Mouse (Mus musculus) midbrain, embryonic 11.5 days (tissue): ENCODE measurements around the gene Tex261. TPM values are rescaled to one million over a fixed set of nuclear protein-coding genes. Genes with fewer than 3 reads are reported as not detected.

Experiments used
- ATAC-seq: fragments of 200-750 bp; cut with Nextera tagmentation; 2 replicates; pipeline ENCODE4 v1.8.0; 2017; ENCODE audit warnings: moderate TSS enrichment, moderate library complexity; ENCODE audit not compliant: low FRiP score
- DNase-seq: peaks from one replicate; pipeline ENCODE4 v3.0.0; 2015; ENCODE audit warnings: low spot score; ENCODE audit errors: missing footprints
- H3K27ac ChIP-seq: fragments of 300-500 bp; sonication (generic); 2 replicates; pipeline ENCODE4 v1.5.1; 2014; ENCODE audit warnings: low read depth, low read length
- H3K27me3 ChIP-seq: fragments of 300-500 bp; sonication (generic); 2 replicates; pipeline ENCODE4 v1.6.1; 2014; ENCODE audit warnings: mild to moderate bottlenecking, low read length, moderate library complexity, mixed read lengths; ENCODE audit not compliant: control insufficient read depth, insufficient read depth
- H3K36me3 ChIP-seq: fragments of 300-500 bp; sonication (generic); 2 replicates; pipeline ENCODE4 v1.6.1; 2014; ENCODE audit warnings: mild to moderate bottlenecking, low read length, moderate library complexity, mixed read lengths; ENCODE audit not compliant: control insufficient read depth, insufficient read depth
- H3K4me1 ChIP-seq: fragments of 300-500 bp; sonication (generic); 2 replicates; pipeline ENCODE4 v1.6.1; 2014; ENCODE audit warnings: low read length; ENCODE audit not compliant: control insufficient read depth, insufficient read depth
- H3K4me2 ChIP-seq: fragments of 300-500 bp; sonication (generic); 2 replicates; pipeline ENCODE4 v1.6.1; 2014; ENCODE audit warnings: mild to moderate bottlenecking, moderate library complexity
- H3K4me3 ChIP-seq: fragments of 300-500 bp; sonication (generic); 2 replicates; pipeline ENCODE4 v1.5.1; 2014; ENCODE audit warnings: low read depth, low read length
- H3K9ac ChIP-seq: fragments of 300-500 bp; sonication (generic); 2 replicates; pipeline ENCODE4 v1.6.1; 2014; ENCODE audit warnings: low read length
- H3K9me3 ChIP-seq: fragments of 300-500 bp; sonication (generic); 2 replicates; pipeline ENCODE4 v1.6.1; 2016; ENCODE audit warnings: low read length; ENCODE audit not compliant: control insufficient read depth
- WGBS: fragments of 180-500 bp; shearing (Covaris S2); extraction: QIAGEN DNeasy Blood & Tissue Kit; methylation state at CpG from one replicate; pipeline ENCODE4 v1.1.7; 2014; 5-methylcytosine and 5-hydroxymethylcytosine counted together
- polyA plus RNA-seq: library from polyadenylated mRNA; unstranded; fragments of >200 nt; fragmentation: Nextera tagmentation; extraction: Ambion mirVana; gene quantifications from 2 replicates; pipeline ENCODE4 v1.2.1, GENCODE M21; 2014

Gene Tex261
- 49.0 and 56.9 TPM in 2 replicates for polyA plus RNA-seq

DNA sequence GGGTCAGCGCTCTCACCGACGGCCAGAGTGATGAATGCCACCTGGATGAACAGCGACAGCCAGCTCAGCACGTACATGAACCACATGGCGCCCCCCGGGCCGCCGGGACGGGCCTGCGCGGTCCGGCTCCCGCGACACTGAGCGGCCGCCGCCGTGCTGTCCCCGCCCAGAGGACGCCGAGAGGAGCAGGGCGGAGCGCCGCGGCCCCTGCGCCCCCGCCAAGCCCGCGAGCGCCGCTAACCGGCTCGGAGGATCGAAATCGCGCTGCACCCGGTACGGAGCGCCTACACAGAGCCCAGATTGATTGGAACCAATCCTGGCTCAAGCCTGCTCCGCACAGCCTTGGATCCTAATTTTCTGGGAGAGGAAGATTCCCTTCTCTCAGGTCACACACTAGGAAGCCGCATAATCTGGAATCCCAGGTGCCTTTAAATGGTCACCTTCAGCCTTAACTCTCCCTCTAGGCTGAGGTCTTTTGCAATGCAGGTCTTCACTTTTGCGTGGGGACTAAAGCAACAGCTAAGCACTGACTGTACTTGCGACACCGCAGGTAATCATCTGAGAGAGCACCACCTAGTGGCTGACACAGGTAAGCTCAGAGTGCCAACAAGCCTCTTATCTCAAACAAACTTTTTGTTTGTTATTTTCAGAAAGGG is at the start of gene Tex261:
Tex261 (minus strand) TSS at position 176 of the 656 bp plus-strand sequence.
- Histone ChIP-seq H3K36me3 (no peaks in the 10 kb centered on the region), H3K27ac (no peak within 1 kb of the TSS), H3K4me2 (peak within 1 kb of the TSS; percentile 90), H3K4me1 (peaks cover 14% of the 10 kb centered on the region), H3K27me3 (no peaks in the 10 kb centered on the region), H3K9me3 (no peaks in the 10 kb centered on the region), H3K4me3 (peak within 1 kb of the TSS; percentile 94), H3K9ac (peak within 1 kb of the TSS; percentile 95)
- peak; percentile 99 for DNase-seq
- under 1% methylated on average over 45 of the region's 45 CpGs for WGBS
- ATAC-seq: peak; percentile 96

DNA sequence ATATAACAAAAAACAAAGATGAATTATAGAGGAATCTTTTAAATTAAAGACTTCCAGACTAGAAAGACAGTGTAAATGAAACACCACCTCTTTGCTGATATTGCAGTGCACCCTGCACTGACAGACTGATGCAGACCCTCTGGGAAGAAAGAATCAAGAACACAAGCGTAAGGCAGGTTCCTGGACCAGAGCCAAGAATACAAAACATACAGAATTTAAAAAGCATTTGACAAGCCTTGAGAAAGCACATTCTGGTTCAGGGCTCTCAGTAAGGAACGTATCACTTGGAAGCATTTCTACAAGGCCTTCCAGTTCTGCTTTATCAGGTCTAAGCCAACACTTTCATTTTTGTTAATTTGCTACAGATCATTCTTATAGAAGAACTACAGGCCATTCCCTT is 46.2 kb upstream of the Tex261 start:
- H3K36me3 ChIP-seq: no peaks in the 10 kb centered on the region
- no peak overlapping the region for H3K9ac ChIP-seq
- no peak for ATAC-seq

DNA sequence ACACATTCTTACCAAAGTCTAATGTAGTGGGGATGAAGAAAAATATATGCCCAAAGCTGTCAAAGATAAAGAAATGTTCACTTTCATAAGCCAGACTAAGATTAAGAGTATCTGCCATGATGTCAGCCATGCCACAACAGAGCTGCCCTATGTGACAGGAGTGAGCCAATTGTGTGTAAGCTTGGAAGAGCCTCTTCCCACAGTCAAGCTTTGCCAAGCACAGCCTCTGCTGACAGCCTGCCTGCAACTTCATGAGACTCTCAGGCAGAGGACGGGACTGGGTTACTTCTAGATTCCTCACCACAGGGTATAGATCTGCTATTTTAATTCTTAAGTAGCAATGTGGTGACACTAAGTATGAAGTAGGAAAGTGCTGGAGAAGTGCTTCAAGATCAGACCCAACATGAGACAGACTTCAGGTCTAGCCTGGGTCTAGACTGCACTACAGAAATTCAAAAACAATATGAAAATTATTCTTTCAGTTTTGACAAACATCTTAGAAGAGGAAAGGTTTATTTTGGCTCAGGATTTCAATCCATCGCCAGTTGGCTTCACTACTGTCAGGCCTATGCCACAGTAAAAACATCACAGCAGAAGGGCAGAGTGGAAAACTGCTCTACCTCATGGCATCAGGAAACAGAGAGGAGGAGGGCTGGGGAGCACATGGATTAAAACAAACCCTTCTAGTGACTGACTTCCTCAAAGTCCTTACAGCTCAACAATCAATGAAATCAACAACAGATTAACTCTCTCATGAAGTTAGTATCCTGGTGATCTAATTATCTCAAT is 45.3 kb upstream of the Tex261 start:
- Histone ChIP-seq H3K4me3 (no peak overlapping the region), H3K9ac (no peak overlapping the region), H3K27me3 (no peaks in the 10 kb centered on the region), H3K4me2 (no peak overlapping the region), H3K9me3 (no peaks in the 10 kb centered on the region), H3K4me1 (no peaks in the 10 kb centered on the region), H3K36me3 (no peaks in the 10 kb centered on the region; the same call in 1 of the 2 replicates), H3K27ac (no peak overlapping the region)
- no peak for ATAC-seq
- DNase-seq: no peak
- 90% methylated on average over 2 of the region's 2 CpGs for WGBS

More for the DNA sequence above, 46.2 kb upstream of the Tex261 start:
- no peak for DNase-seq
- WGBS: 81% methylated on average over 2 of the region's 2 CpGs
- no peaks in the 10 kb centered on the region for H3K27me3 ChIP-seq
- H3K4me1 ChIP-seq: no peaks in the 10 kb centered on the region
- H3K4me2 ChIP-seq: no peak overlapping the region
- H3K9me3 ChIP-seq: no peaks in the 10 kb centered on the region
- H3K27ac ChIP-seq: no peak overlapping the region
- no peak overlapping the region for H3K4me3 ChIP-seq

DNA sequence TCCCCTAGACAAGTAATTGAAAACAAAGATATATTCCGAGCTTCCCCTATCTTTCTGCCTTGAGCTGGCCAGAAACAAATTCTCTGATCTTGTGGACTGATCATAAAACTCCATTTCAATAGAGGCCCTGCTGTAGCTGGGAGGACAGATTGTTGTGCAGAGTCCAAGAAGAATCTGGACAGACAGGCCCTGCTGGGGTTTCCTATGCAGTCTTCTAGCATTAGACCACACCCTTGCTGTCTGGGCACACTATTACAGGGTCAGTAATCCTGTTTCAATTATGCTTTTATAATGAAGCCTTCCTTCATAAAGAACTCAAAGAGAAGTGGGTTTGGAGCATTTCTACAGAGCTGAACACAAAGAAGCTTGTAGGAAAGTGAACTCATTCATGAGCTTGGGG is 43.4 kb upstream of the Tex261 start:
- 82% methylated on average over 1 of the region's 1 CpGs for WGBS

DNA sequence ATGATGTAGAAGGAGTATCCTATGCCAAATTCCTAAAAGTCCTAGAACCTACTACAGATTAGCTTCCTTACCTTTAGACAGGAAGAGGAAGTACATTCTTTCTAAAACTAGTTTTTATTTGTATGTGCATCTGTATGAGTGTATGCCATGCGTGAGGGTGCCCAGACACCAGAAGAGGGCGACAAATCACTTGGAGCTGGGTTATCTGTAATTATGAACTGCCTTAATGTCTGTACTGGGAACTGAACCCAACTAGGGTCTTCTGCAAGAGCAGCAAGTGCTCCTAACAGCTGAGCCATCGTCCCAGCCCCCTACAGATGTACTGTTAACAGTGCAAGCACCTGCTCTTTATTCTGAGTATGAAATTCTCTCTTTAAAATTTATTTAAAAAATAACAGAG is 40.2 kb upstream of the Tex261 start:
- ATAC-seq (no peak), DNase-seq (no peak)
- 94% methylated on average over 3 of the region's 3 CpGs for WGBS
- no peaks in the 10 kb centered on the region for H3K9me3 ChIP-seq
- no peak overlapping the region for H3K27ac ChIP-seq
- peaks cover 4% of the 10 kb centered on the region for H3K36me3 ChIP-seq
- no peak overlapping the region for H3K4me2 ChIP-seq
- H3K9ac ChIP-seq: no peak overlapping the region
- H3K4me1 ChIP-seq: no peaks in the 10 kb centered on the region
- H3K27me3 ChIP-seq: no peaks in the 10 kb centered on the region
- no peak overlapping the region for H3K4me3 ChIP-seq

More for the DNA sequence above, 43.4 kb upstream of the Tex261 start:
- Histone ChIP-seq H3K4me2 (no peak overlapping the region), H3K9me3 (no peaks in the 10 kb centered on the region), H3K4me1 (no peaks in the 10 kb centered on the region), H3K27ac (no peak overlapping the region), H3K4me3 (no peak overlapping the region), H3K36me3 (peaks cover 2% of the 10 kb centered on the region; the same call in 1 of the 2 replicates), H3K27me3 (no peaks in the 10 kb centered on the region), H3K9ac (no peak overlapping the region)
- DNase-seq (no peak), ATAC-seq (no peak)

DNA sequence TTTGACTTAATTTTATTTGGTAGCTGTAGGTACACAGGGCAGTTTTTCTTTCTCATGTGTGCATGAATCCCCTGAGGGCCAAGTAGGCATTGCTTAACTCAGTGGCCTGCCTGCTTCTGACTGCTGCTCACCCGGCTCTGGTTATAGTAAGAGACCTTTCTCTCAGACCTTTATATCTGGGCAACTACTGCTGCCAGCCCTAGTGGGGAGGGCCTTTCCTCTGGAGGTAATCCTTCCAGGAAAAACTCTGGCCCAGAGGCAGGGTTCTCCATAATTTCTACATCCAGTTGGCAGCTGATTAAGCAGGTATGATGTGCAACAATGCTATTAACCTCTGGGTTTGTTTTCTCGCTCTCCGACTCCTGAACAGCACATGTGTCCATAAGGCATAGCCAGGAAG is 27.2 kb upstream of the Tex261 start:
- Histone ChIP-seq H3K4me1 (no peaks in the 10 kb centered on the region), H3K4me2 (no peak overlapping the region), H3K27me3 (no peaks in the 10 kb centered on the region), H3K4me3 (no peak overlapping the region), H3K9me3 (no peaks in the 10 kb centered on the region), H3K27ac (no peak overlapping the region), H3K36me3 (peaks cover 10% of the 10 kb centered on the region; the same call in 1 of the 2 replicates), H3K9ac (no peak overlapping the region)
- no peak for DNase-seq
- 89% methylated on average over 3 of the region's 3 CpGs for WGBS
- ATAC-seq: no peak

DNA sequence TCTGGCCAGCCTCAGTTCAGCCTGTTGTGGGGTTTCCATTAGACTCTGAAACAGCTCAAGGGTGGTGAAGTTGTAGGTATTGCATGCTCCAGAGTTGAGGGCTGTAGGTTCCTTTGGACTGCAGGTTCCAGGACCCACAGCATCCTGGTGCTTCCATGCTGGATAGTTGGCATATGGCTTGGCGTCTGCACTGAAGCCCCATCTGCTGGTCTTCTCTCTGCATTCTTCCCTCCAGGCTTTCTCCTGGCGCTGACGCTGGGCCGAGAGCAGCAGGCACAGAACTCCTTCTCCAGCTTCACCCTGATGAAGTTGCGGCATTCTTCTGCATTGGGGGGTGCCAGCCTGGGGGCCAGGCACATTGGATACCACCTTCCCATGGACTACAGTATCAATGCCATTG is 26.4 kb upstream of the Tex261 start:
- Histone ChIP-seq H3K4me3 (no peak overlapping the region), H3K36me3 (peaks cover 10% of the 10 kb centered on the region; the same call in 1 of the 2 replicates), H3K9ac (no peak overlapping the region), H3K9me3 (no peaks in the 10 kb centered on the region), H3K4me1 (no peaks in the 10 kb centered on the region), H3K27me3 (no peaks in the 10 kb centered on the region), H3K27ac (no peak overlapping the region), H3K4me2 (no peak overlapping the region)
- WGBS: 92% methylated on average over 5 of the region's 5 CpGs
- ATAC-seq (no peak), DNase-seq (no peak)

DNA sequence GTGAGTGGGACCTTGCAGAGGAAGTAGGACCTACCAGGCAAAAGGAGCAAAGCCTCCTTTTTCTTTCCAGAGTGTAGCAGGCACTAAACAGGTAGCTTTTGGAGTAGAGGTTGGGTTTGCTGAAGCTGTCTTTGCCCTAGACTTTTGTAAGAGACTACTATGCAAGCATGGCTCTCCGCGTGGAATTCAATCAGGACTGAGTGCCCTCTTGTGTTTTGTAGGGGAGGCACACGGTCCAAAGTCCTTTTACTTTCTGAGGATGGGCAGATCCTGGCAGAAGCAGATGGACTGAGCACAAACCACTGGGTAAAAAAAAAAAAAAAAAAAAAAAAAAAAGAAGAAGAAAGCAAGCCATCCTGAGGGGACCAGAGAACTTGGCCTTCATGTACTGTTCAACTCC is 21.1 kb upstream of the Tex261 start:
- Histone ChIP-seq H3K4me2 (no peak overlapping the region), H3K27me3 (no peaks in the 10 kb centered on the region), H3K4me1 (peaks cover 3% of the 10 kb centered on the region; the same call in 1 of the 2 replicates), H3K27ac (no peak overlapping the region), H3K9ac (no peak overlapping the region), H3K9me3 (no peaks in the 10 kb centered on the region), H3K4me3 (no peak overlapping the region), H3K36me3 (no peaks in the 10 kb centered on the region)
- WGBS: 61% methylated on average over 3 of the region's 3 CpGs
- DNase-seq (no peak), ATAC-seq (no peak)

DNA sequence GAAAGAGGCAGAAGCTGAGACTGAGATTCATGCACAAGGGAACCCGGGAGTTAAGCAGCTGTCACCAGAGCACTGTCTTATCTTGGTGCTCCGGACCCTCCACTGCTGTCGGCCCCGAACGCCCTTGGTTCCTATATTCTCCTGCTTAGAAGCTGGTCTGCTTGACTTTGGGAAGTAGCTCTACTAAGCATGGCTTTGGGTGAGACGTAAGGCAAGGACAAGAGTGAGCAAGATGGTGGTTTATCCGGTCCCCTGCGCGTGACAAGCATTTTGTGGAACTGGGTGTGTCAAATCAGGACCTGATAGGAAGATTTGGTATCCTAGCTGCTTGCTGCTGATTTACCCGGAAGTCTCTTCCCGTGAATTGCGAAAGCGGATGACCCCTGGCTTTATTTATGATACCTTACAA is 19.9 kb upstream of the Tex261 start:
- peak overlapping the region; percentile 97 for H3K4me2 ChIP-seq
- no peaks in the 10 kb centered on the region for H3K9me3 ChIP-seq
- peak overlapping the region; percentile 68 for H3K4me3 ChIP-seq
- DNase-seq (no peak), ATAC-seq (no peak)
- peaks cover 3% of the 10 kb centered on the region; the same call in 1 of the 2 replicates for H3K4me1 ChIP-seq
- H3K9ac ChIP-seq: peak overlapping the region; percentile 84
- WGBS: 22% methylated on average over 13 of the region's 13 CpGs
- H3K27me3 ChIP-seq: no peaks in the 10 kb centered on the region
- H3K27ac ChIP-seq: peak overlapping the region; percentile 92
- H3K36me3 ChIP-seq: no peaks in the 10 kb centered on the region
